Mouse (Mus musculus): Measurements from ENCODE around the gene Trpm6. TPM values are rescaled to one million over a fixed set of nuclear protein-coding genes. Genes with fewer than 3 reads are reported as not detected.

Gene Trpm6
- polyA plus RNA-seq, 1 experiment from 2014 or later = 0.11 TPM

DNA sequence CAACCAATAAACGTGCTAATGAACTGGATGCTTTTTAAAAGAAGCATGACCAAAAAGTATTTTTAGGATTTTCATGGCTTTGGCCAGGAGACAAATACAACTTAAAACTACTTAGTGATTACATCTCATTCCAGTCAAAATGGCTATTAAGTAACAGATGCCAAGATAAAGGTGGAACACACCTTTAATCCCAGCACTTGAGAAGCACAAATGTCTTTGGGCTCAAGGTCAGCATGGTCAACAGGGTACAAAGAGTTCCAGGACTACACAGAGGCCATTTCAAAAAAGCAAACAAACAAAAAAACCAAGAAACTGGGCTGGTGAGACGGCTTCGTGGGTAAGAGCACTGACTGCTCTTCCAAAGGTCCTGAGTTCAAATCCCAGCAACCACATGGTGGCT, 29.4 kb upstream of the Trpm6 start:
- no peaks in the 10 kb centered on the region for H3K9me3 ChIP-seq (ENCODE audit: control insufficient read depth, low read length)
- no peak overlapping the region for H3K27ac ChIP-seq (ENCODE audit: low read depth)
- H3K9ac ChIP-seq (ENCODE audit: low read length) = no peak overlapping the region
- no peaks in the 10 kb centered on the region for H3K27me3 ChIP-seq (replicated peaks; ENCODE audit: control insufficient read depth, insufficient read depth, low read length)
- H3K36me3 ChIP-seq (ENCODE audit: control insufficient read depth, insufficient read depth, low read length) = peaks cover 19% of the 10 kb centered on the region
- no peaks in the 10 kb centered on the region for H3K4me1 ChIP-seq (replicated peaks; ENCODE audit: control insufficient read depth, insufficient read depth, low read length)
- 93% methylated on average over 3 of the region's 3 CpGs for WGBS
- DNase-seq (ENCODE audit: low spot score) (no peak), ATAC-seq (replicated peaks; ENCODE audit: low FRiP score, low TSS enrichment, low read depth) (no peak)
- no peak overlapping the region for H3K4me2 ChIP-seq (ENCODE audit: low read length)
- H3K4me3 ChIP-seq (ENCODE audit: low read depth, low read length) = no peak overlapping the region

DNA sequence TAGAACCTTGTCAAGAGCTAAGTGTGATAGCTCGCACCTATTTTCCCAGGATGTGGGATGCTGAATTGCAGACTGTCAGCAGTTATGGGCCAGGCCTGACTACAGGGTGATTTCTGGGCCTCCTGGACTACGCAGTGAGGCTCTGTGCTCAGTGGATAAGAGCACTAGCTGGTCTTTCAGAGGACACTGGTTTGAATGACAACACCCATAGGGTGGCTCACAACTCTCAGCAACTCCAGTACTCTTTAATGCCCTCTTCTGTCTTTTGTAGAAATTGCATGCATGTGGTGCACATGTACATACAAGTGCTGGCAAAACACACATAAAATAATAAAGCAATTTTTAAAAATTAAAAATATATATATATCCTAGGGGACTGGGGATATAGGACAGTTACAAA, 24.6 kb upstream of the Trpm6 start:
- Histone ChIP-seq H3K4me1 (replicated peaks; ENCODE audit: control insufficient read depth, insufficient read depth, low read length) (no peaks in the 10 kb centered on the region), H3K36me3 (ENCODE audit: control insufficient read depth, insufficient read depth, low read length) (no peaks in the 10 kb centered on the region), H3K9me3 (ENCODE audit: control insufficient read depth, low read length) (no peaks in the 10 kb centered on the region), H3K27ac (ENCODE audit: low read depth) (no peak overlapping the region), H3K4me3 (ENCODE audit: low read depth, low read length) (no peak overlapping the region), H3K27me3 (replicated peaks; ENCODE audit: control insufficient read depth, insufficient read depth, low read length) (no peaks in the 10 kb centered on the region), H3K9ac (ENCODE audit: low read length) (no peak overlapping the region), H3K4me2 (ENCODE audit: low read length) (no peak overlapping the region)
- no peak for DNase-seq (ENCODE audit: low spot score)
- ATAC-seq (replicated peaks; ENCODE audit: low FRiP score, low TSS enrichment, low read depth) = no peak
- 93% methylated on average over 2 of the region's 2 CpGs for WGBS

GRCm38 (mm10) chr19:18730255-18730654, 19.5 kb upstream of the Trpm6 start:
- no peak overlapping the region for H3K4me3 ChIP-seq (ENCODE audit: low read depth, low read length)
- ATAC-seq (replicated peaks; ENCODE audit: low FRiP score, low TSS enrichment, low read depth) (no peak), DNase-seq (ENCODE audit: low spot score) (no peak)
- H3K4me2 ChIP-seq (ENCODE audit: low read length) = no peak overlapping the region
- H3K27me3 ChIP-seq (replicated peaks; ENCODE audit: control insufficient read depth, insufficient read depth, low read length) = no peaks in the 10 kb centered on the region
- no peak overlapping the region for H3K9ac ChIP-seq (ENCODE audit: low read length)
- H3K9me3 ChIP-seq (ENCODE audit: control insufficient read depth, low read length) = no peaks in the 10 kb centered on the region
- H3K4me1 ChIP-seq (replicated peaks; ENCODE audit: control insufficient read depth, insufficient read depth, low read length) = no peaks in the 10 kb centered on the region
- no peaks in the 10 kb centered on the region for H3K36me3 ChIP-seq (ENCODE audit: control insufficient read depth, insufficient read depth, low read length)
- 44% methylated on average over 7 of the region's 7 CpGs for WGBS
- H3K27ac ChIP-seq (ENCODE audit: low read depth) = no peak overlapping the region

- 28% methylated on average over 7 of the region's 7 CpGs for WGBS
- Histone ChIP-seq H3K27ac (ENCODE audit: low read depth) (no peak overlapping the region), H3K27me3 (replicated peaks; ENCODE audit: control insufficient read depth, insufficient read depth, low read length) (no peaks in the 10 kb centered on the region), H3K9me3 (ENCODE audit: control insufficient read depth, low read length) (no peaks in the 10 kb centered on the region), H3K36me3 (ENCODE audit: control insufficient read depth, insufficient read depth, low read length) (no peaks in the 10 kb centered on the region), H3K9ac (ENCODE audit: low read length) (no peak overlapping the region), H3K4me1 (replicated peaks; ENCODE audit: control insufficient read depth, insufficient read depth, low read length) (no peaks in the 10 kb centered on the region), H3K4me3 (ENCODE audit: low read depth, low read length) (no peak overlapping the region), H3K4me2 (ENCODE audit: low read length) (no peak overlapping the region)
- no peak for ATAC-seq (replicated peaks; ENCODE audit: low FRiP score, low TSS enrichment, low read depth)
- DNase-seq (ENCODE audit: low spot score) = no peak
These were observed 18.7 kb upstream of the Trpm6 start for GRCm38 (mm10) chr19:18731077-18731476.

DNA sequence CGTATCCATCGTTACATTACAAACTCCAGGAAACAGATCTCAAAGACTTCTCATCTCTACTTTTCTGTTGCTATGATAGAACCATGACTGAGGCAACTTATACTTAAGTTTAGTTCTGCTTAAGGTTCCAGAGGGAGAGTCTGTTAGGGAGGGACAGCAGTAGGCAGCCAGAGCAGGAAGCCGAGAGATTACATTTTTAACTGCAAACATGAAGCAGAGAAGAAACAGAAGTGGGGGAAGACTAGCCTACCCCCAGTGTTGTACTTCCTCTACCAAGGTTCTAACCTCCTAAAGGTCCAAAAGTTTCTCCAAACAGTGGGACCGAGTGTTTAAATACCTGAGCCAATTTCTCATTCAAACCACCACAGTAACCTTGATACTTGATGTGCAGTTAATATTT, 13.9 kb upstream of the Trpm6 start:
- H3K27me3 ChIP-seq (replicated peaks; ENCODE audit: control insufficient read depth, insufficient read depth, low read length) = no peaks in the 10 kb centered on the region
- no peak overlapping the region for H3K9ac ChIP-seq (ENCODE audit: low read length)
- WGBS = 94% methylated on average over 4 of the region's 4 CpGs
- H3K9me3 ChIP-seq (ENCODE audit: control insufficient read depth, low read length) = no peaks in the 10 kb centered on the region
- H3K4me2 ChIP-seq (ENCODE audit: low read length) = no peak overlapping the region
- ATAC-seq (replicated peaks; ENCODE audit: low FRiP score, low TSS enrichment, low read depth) (no peak), DNase-seq (ENCODE audit: low spot score) (no peak)
- H3K4me3 ChIP-seq (ENCODE audit: low read depth, low read length) = no peak overlapping the region
- no peak overlapping the region for H3K27ac ChIP-seq (ENCODE audit: low read depth)
- H3K36me3 ChIP-seq (ENCODE audit: control insufficient read depth, insufficient read depth, low read length) = no peaks in the 10 kb centered on the region
- no peaks in the 10 kb centered on the region for H3K4me1 ChIP-seq (replicated peaks; ENCODE audit: control insufficient read depth, insufficient read depth, low read length)

DNA sequence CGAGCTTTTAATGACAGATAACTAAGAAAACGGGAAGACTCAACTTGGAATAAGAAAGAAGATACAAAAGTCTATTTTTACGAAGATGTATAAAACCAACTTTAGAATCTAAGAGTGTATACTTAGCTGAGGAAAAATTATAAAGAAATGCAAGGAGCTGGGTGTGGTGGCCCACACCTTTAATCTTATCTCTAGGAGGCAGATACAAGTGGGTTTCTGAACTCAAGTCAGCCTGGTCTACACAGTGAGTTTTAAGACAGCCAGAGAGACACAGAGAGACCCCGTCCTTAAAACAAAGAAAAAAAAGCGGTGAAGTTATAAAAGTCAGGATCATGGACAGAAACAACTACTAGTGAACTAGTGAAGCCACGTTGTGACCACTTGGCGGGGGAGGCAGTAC, 10.6 kb upstream of the Trpm6 start:
- no peaks in the 10 kb centered on the region for H3K9me3 ChIP-seq (ENCODE audit: control insufficient read depth, low read length)
- H3K27ac ChIP-seq (ENCODE audit: low read depth) = no peak overlapping the region
- no peak overlapping the region for H3K9ac ChIP-seq (ENCODE audit: low read length)
- no peak overlapping the region for H3K4me3 ChIP-seq (ENCODE audit: low read depth, low read length)
- no peaks in the 10 kb centered on the region for H3K36me3 ChIP-seq (ENCODE audit: control insufficient read depth, insufficient read depth, low read length)
- H3K4me2 ChIP-seq (ENCODE audit: low read length) = no peak overlapping the region
- H3K27me3 ChIP-seq (replicated peaks; ENCODE audit: control insufficient read depth, insufficient read depth, low read length) = no peaks in the 10 kb centered on the region
- ATAC-seq (replicated peaks; ENCODE audit: low FRiP score, low TSS enrichment, low read depth) = no peak
- H3K4me1 ChIP-seq (replicated peaks; ENCODE audit: control insufficient read depth, insufficient read depth, low read length) = no peaks in the 10 kb centered on the region
- DNase-seq (ENCODE audit: low spot score) = no peak
- WGBS = 76% methylated on average over 7 of the region's 7 CpGs

DNA sequence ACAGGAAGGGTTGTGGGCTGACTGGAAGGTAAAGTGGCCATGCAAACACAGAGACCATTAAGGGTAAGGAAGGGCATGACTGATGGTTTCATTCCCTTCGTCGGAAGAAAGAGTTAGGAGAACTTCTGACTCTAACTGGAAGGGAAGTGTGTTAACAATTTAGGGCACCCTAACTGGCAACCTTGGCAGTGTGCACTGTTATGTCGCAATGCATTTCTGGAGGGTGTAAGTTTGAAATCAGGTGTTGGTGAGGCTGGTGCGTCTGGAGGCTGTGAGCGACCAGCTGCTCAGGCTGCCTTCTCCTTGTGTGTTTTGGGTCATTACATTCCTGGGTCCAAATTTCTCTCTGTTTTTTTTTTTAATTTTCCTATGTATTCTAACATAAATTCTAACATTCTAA, 5.8 kb upstream of the Trpm6 start:
- DNase-seq (ENCODE audit: low spot score) = no peak

GRCm38 (mm10) chr19:18746576-18747340, 3.0 kb upstream of the Trpm6 start:
- WGBS = 90% methylated on average over 5 of the region's 5 CpGs
- no peaks in the 10 kb centered on the region; the same call in 1 of the 2 replicates for H3K4me1 ChIP-seq (replicated peaks; ENCODE audit: control insufficient read depth, insufficient read depth, low read length)
- H3K9ac ChIP-seq (ENCODE audit: low read length) = no peak overlapping the region
- no peaks in the 10 kb centered on the region for H3K36me3 ChIP-seq (ENCODE audit: control insufficient read depth, insufficient read depth, low read length)
- no peak overlapping the region for H3K4me3 ChIP-seq (ENCODE audit: low read depth, low read length)
- ATAC-seq (replicated peaks; ENCODE audit: low FRiP score, low TSS enrichment, low read depth) (no peak), DNase-seq (ENCODE audit: low spot score) (no peak)
- H3K27ac ChIP-seq (ENCODE audit: low read depth) = no peak overlapping the region
- H3K27me3 ChIP-seq (replicated peaks; ENCODE audit: control insufficient read depth, insufficient read depth, low read length) = 0 out of 2 replicates have a peak, but pooled peaks cover 7% of the 10 kb centered on the region
- no peaks in the 10 kb centered on the region for H3K9me3 ChIP-seq (ENCODE audit: control insufficient read depth, low read length)
- H3K4me2 ChIP-seq (ENCODE audit: low read length) = no peak overlapping the region

More for the DNA sequence above, 5.8 kb upstream of the Trpm6 start:
- Histone ChIP-seq H3K9me3 (ENCODE audit: control insufficient read depth, low read length) (no peaks in the 10 kb centered on the region), H3K4me3 (ENCODE audit: low read depth, low read length) (no peak overlapping the region), H3K36me3 (ENCODE audit: control insufficient read depth, insufficient read depth, low read length) (no peaks in the 10 kb centered on the region), H3K4me2 (ENCODE audit: low read length) (no peak overlapping the region), H3K4me1 (replicated peaks; ENCODE audit: control insufficient read depth, insufficient read depth, low read length) (no peaks in the 10 kb centered on the region), H3K27ac (ENCODE audit: low read depth) (no peak overlapping the region), H3K9ac (ENCODE audit: low read length) (no peak overlapping the region), H3K27me3 (replicated peaks; ENCODE audit: control insufficient read depth, insufficient read depth, low read length) (no peaks in the 10 kb centered on the region)
- ATAC-seq (replicated peaks; ENCODE audit: low FRiP score, low TSS enrichment, low read depth) = no peak
- 77% methylated on average over 5 of the region's 5 CpGs for WGBS

GRCm38 (mm10) chr19:18747379-18747778, 2.4 kb upstream of the Trpm6 start:
- H3K27ac ChIP-seq (ENCODE audit: low read depth) = no peak overlapping the region
- H3K4me2 ChIP-seq (ENCODE audit: low read length) = no peak overlapping the region
- no peaks in the 10 kb centered on the region for H3K36me3 ChIP-seq (ENCODE audit: control insufficient read depth, insufficient read depth, low read length)
- no peaks in the 10 kb centered on the region for H3K9me3 ChIP-seq (ENCODE audit: control insufficient read depth, low read length)
- H3K4me3 ChIP-seq (ENCODE audit: low read depth, low read length) = no peak overlapping the region
- H3K9ac ChIP-seq (ENCODE audit: low read length) = no peak overlapping the region
- no peaks in the 10 kb centered on the region; the same call in 1 of the 2 replicates for H3K4me1 ChIP-seq (replicated peaks; ENCODE audit: control insufficient read depth, insufficient read depth, low read length)
- H3K27me3 ChIP-seq (replicated peaks; ENCODE audit: control insufficient read depth, insufficient read depth, low read length) = 0 out of 2 replicates have a peak, but pooled peaks cover 7% of the 10 kb centered on the region
- ATAC-seq (replicated peaks; ENCODE audit: low FRiP score, low TSS enrichment, low read depth) (no peak), DNase-seq (ENCODE audit: low spot score) (no peak)
- 90% methylated on average over 4 of the region's 4 CpGs for WGBS

Measured in intestine, embryonic 14.5 days (tissue).